Mouse (Mus musculus): ENCODE measurements around the gene Qprt.

- TF ChIP-seq CTCF (IDR thresholded peaks at IDR 0.05; ENCODE audit: low read depth, low read length) = no peak
- no peak for TF ChIP-seq POLR2A (IDR thresholded peaks at IDR 0.05; ENCODE audit: extremely low read depth, insufficient read depth, low read length)
Measured at GRCm38 (mm10) chr7:127073221-127073620, 48.8 kb downstream of the Qprt start.

Measured in liver, adult 2 months (tissue).